Mouse (Mus musculus) kidney, embryonic 16.5 days (tissue): ENCODE data around the gene Gm43518. TPM values are rescaled to one million over a fixed set of nuclear protein-coding genes. Genes with fewer than 3 reads are reported as not detected.
A peak's percentile ranks its signal among the peaks of the same experiment; 100 is the strongest.

Source experiments
- ATAC-seq: fragments of 200-750 bp; cut with Nextera tagmentation; 2 replicates; pipeline ENCODE4 v1.8.0; 2017; ENCODE audit warnings: moderate TSS enrichment; ENCODE audit not compliant: low FRiP score, low TSS enrichment
- H3K27ac ChIP-seq: fragments of 300-500 bp; sonication (generic); 2 replicates; pipeline ENCODE4 v1.5.1; 2014; ENCODE audit warnings: low read length
- H3K27me3 ChIP-seq: fragments of 300-500 bp; sonication (generic); 2 replicates; pipeline ENCODE4 v1.6.1; 2014; ENCODE audit warnings: low read length, control low read depth, mixed read lengths; ENCODE audit not compliant: insufficient read depth
- H3K36me3 ChIP-seq: fragments of 300-500 bp; sonication (generic); 2 replicates; pipeline ENCODE4 v1.6.1; 2014; ENCODE audit warnings: low read length, control low read depth, mixed read lengths; ENCODE audit not compliant: insufficient read depth
- H3K4me1 ChIP-seq: fragments of 300-500 bp; sonication (generic); 2 replicates; pipeline ENCODE4 v1.6.1; 2014; ENCODE audit warnings: low read length, control low read depth, mixed read lengths; ENCODE audit not compliant: insufficient read depth
- H3K4me2 ChIP-seq: fragments of 300-500 bp; sonication (generic); replicated peaks from 2 replicates; pipeline ENCODE4 v1.6.1; 2014; ENCODE audit warnings: low read depth, low read length
- H3K4me3 ChIP-seq: fragments of 300-500 bp; sonication (generic); 2 replicates; pipeline ENCODE4 v1.5.1; 2014; ENCODE audit warnings: mild to moderate bottlenecking, low read length
- H3K9ac ChIP-seq: fragments of 300-500 bp; sonication (generic); replicated peaks from 2 replicates; pipeline ENCODE4 v1.6.1; 2014; ENCODE audit warnings: low read length
- H3K9me3 ChIP-seq: fragments of 300-500 bp; sonication (generic); 2 replicates; pipeline ENCODE4 v1.6.1; 2016; ENCODE audit warnings: low read length, control low read depth
- WGBS: fragments of 180-500 bp; shearing (Covaris S2); extraction: QIAGEN DNeasy Blood & Tissue Kit; methylation state at CpG from one replicate; pipeline ENCODE4 v1.1.7; 2014; 5-methylcytosine and 5-hydroxymethylcytosine counted together
- polyA plus RNA-seq: library from polyadenylated mRNA; unstranded; fragments of >200 nt; fragmentation: Nextera tagmentation; extraction: Ambion mirVana; gene quantifications from 2 replicates; pipeline ENCODE4 v1.2.1, GENCODE M21; 2015

Gene Gm43518
- polyA plus RNA-seq, 1 experiment from 2014 or later, result 4.0 TPM

DNA sequence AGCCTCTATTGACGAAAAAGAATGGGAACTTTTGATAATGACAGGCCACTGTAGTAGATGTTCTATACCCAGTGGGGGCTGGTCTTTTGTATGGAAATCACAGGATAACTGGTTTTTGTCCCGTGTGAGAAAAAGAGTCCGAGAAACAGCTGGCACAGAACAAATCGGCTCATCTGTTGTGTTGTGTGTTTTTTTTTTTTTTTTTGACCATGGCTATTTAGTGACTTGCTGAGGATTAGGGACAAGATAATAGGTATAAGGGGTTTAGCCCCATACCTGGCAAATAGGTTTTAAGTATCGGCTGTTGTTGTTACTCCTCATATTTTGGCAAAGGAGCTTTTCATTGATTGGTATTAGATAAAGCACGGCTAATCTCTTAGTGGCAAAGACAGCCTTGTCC is 45.2 kb downstream of the Gm43518 start:
- no peak overlapping the region for H3K9ac ChIP-seq
- no peak for ATAC-seq
- H3K9me3 ChIP-seq, result no peaks in the 10 kb centered on the region
- 79% methylated on average over 6 of the region's 6 CpGs for WGBS
- no peak overlapping the region for H3K4me2 ChIP-seq
- H3K4me1 ChIP-seq, result peaks cover 35% of the 10 kb centered on the region
- no peaks in the 10 kb centered on the region for H3K36me3 ChIP-seq
- no peak overlapping the region for H3K27ac ChIP-seq
- 0 out of 2 replicates have a peak, but pooled peaks cover 2% of the 10 kb centered on the region for H3K27me3 ChIP-seq
- H3K4me3 ChIP-seq, result no peak overlapping the region

DNA sequence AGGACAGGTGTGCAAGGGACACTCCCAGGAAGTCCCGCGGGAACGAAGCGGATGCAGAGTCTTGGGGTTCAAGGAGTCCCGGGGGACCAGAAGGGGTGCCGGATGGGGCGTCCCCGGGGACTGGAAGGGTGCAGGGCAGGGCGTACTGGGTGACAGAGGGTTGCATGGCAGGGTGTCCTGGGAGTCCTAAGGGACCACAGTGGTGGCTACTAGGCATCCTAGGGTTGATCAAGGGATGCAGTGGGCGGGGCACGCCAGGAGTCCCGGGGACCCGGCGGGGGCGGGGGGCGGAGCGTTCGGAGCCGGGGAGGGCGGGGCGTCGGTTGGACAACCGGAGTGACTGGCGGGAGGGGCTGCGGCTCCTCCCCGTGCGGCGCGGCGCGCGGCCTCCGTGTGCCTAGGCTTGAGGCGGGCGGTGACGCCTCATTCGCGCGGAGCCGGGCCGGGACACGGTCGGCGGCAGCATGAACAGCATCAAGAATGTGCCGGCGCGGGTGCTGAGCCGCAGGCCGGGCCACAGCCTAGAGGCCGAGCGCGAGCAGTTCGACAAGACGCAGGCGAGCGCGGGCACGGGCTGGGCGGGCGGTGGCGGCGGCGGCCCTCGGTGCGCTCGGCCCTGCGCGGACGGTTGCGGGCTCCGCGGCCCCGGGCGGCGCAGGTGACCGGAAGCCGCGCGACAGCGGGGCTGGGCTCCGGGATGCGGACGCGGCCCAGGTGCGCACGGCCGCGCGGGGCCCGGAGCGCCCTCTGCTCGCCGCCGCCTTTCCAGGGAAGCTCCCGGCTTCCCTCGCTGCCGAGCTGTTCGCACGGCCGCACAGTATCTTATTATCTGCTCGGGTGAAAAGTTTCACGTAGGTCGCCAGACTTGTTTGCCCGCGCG is 46.3 kb downstream of the Gm43518 start, which contains the start of gene Hip1r:
TSS of gene Hip1r (plus strand) at position 330 of the 880 bp plus-strand sequence.
- H3K4me1 ChIP-seq, result peaks cover 45% of the 10 kb centered on the region
- peak within 1 kb of the TSS; percentile 89 for H3K4me2 ChIP-seq
- H3K36me3 ChIP-seq, result no peaks in the 10 kb centered on the region
- H3K27me3 ChIP-seq, result 0 out of 2 replicates have a peak, but pooled peaks cover 2% of the 10 kb centered on the region
- H3K4me3 ChIP-seq, result peak within 1 kb of the TSS; percentile 77
- peak; percentile 83 for ATAC-seq
- H3K9me3 ChIP-seq, result no peaks in the 10 kb centered on the region
- WGBS, result 1% methylated on average over 75 of the region's 106 CpGs
- H3K27ac ChIP-seq, result peak within 1 kb of the TSS; percentile 64
- H3K9ac ChIP-seq, result peak within 1 kb of the TSS; percentile 87

DNA sequence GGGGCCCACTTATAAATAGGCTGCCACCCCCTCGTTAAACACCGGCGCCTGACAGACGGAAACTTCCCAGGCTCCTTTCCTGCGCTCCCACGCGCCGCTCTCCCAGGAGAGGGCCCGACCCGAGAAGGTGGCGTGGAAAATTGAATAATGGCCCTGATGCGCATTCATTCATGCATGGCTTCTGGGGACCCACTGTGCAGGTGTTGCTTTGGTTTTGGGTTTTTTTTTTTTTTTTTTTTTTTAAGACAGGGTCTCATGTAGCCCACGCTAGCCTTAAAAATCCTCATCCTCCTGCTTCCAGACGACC is 46.9 kb downstream of the Gm43518 start:
- Histone ChIP-seq H3K9ac (peak overlapping the region; percentile 87), H3K4me1 (peaks cover 44% of the 10 kb centered on the region), H3K27ac (peak overlapping the region; percentile 64; the same call in 1 of the 2 replicates), H3K36me3 (no peaks in the 10 kb centered on the region), H3K9me3 (no peaks in the 10 kb centered on the region), H3K27me3 (0 out of 2 replicates have a peak, but pooled peaks cover 2% of the 10 kb centered on the region), H3K4me2 (peak overlapping the region; percentile 89), H3K4me3 (peak overlapping the region; percentile 77)
- WGBS, result 0% methylated on average over 14 of the region's 14 CpGs
- ATAC-seq, result no peak

DNA sequence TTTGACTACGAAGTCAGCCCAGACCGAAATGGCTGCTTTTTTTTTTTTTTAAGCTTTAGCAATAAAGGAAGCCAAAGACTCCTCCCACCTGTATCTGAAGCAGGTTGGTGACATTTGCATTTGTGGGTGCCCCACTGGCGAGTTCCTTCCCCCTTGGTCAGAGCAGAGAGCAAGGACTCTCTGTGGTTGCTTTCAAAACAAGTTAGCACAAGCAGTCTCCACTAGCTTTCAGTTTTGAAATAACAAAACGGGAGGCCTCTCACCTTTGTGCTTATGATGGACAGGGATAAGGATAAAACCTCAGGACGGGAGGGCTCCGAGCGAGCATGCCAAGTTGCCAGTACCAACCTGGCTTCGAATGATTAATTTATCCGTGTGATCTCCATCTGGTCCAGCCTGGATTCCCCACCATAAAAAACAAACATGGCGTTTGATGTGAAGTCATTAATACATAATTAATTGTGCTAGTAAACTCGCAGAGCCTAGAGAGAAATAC is 47.4 kb downstream of the Gm43518 start:
- H3K4me1 ChIP-seq, result peaks cover 49% of the 10 kb centered on the region
- ATAC-seq, result no peak
- H3K27me3 ChIP-seq, result 0 out of 2 replicates have a peak, but pooled peaks cover 2% of the 10 kb centered on the region
- peak overlapping the region; percentile 81 for H3K27ac ChIP-seq
- peak overlapping the region; percentile 77 for H3K4me3 ChIP-seq
- no peaks in the 10 kb centered on the region for H3K9me3 ChIP-seq
- peak overlapping the region; percentile 89 for H3K4me2 ChIP-seq
- H3K9ac ChIP-seq, result peak overlapping the region; percentile 87
- 16% methylated on average over 11 of the region's 11 CpGs for WGBS
- H3K36me3 ChIP-seq, result no peaks in the 10 kb centered on the region

DNA sequence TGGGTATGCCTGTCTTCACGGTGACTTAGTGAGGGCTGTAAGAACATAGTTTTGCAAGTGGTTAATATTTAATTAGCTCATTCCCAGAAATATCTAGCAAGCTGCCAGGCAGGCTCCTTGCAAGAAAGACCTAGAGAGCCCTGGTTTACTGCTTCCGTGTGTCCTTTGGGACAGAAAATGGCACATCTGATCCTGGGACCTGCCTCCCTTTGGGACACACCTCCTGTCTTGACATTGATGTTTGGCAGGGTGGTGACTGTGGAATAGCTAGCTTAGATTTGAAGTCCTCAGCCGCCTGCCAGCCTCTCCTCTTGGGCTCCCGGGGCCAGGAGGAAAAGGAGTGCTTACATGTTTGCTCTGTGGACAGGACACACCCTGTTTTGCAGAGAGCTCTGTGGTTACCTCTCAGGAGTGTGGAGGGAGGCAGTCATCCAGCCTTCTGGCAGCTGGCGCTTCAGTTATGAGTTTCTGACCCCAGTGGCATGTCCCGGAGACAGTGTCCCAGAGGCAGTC is 48.5 kb downstream of the Gm43518 start:
- H3K36me3 ChIP-seq, result no peaks in the 10 kb centered on the region
- peak; percentile 36 for ATAC-seq
- H3K27me3 ChIP-seq, result 0 out of 2 replicates have a peak, but pooled peaks cover 2% of the 10 kb centered on the region
- WGBS, result 49% methylated on average over 6 of the region's 6 CpGs
- no peaks in the 10 kb centered on the region for H3K9me3 ChIP-seq
- peak overlapping the region; percentile 45; the same call in 1 of the 2 replicates for H3K9ac ChIP-seq
- H3K4me1 ChIP-seq, result peaks cover 52% of the 10 kb centered on the region
- peak overlapping the region; percentile 77; the same call in 1 of the 2 replicates for H3K4me3 ChIP-seq
- H3K4me2 ChIP-seq, result peak overlapping the region; percentile 89
- peak overlapping the region; percentile 81 for H3K27ac ChIP-seq

DNA sequence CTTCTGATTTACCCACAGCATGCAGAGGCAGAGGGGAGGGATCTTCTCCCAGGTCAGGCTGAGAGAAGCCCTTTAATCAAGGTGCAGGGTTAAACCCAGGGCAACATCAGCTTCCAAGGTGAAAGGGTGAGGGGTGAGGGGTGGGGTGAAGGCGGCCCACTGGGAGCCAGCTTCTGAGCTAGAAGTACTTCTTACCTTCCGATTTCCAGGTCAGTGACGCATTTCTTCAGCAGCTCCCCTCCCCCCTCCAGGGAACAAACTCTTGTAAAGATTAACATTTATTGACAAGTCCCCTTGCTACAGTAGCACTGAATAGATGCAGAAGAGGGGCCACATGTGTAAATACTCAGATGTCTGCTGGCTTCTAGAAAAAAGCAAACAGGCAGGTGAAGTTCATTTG is 50.0 kb downstream of the Gm43518 start:
- 45% methylated on average over 3 of the region's 3 CpGs for WGBS
- Histone ChIP-seq H3K9me3 (no peaks in the 10 kb centered on the region), H3K4me3 (no peak overlapping the region), H3K4me2 (0 out of 2 replicates have a peak overlapping the region, but pooled peaks have one; percentile 1), H3K36me3 (no peaks in the 10 kb centered on the region), H3K9ac (no peak overlapping the region), H3K27me3 (0 out of 2 replicates have a peak, but pooled peaks cover 2% of the 10 kb centered on the region), H3K4me1 (peaks cover 52% of the 10 kb centered on the region), H3K27ac (peak overlapping the region; percentile 81)
- ATAC-seq, result no peak

DNA sequence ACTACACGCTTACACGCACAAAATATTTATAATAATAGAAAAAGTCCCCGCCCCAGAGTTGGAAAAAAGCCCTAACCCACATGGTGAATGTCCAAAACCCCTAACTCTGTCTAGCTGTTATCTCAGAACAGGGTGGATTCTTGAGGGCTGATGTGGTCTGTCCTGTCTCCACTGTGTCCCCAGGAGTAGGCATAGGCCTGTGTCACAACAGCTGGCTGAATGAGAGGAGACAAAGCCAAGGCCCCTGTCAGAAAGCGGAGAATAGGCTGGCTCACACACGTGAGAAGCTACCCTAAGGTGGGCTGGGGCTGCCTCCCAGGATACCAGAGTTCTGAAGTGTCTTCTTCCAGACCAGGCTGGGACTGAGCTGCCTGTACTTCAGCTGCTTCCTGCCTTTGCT is 50.9 kb downstream of the Gm43518 start:
- peaks cover 52% of the 10 kb centered on the region for H3K4me1 ChIP-seq
- H3K4me2 ChIP-seq, result no peak overlapping the region
- ATAC-seq, result no peak
- no peaks in the 10 kb centered on the region for H3K36me3 ChIP-seq
- H3K27me3 ChIP-seq, result 0 out of 2 replicates have a peak, but pooled peaks cover 2% of the 10 kb centered on the region
- no peak overlapping the region for H3K4me3 ChIP-seq
- no peak overlapping the region for H3K27ac ChIP-seq
- no peaks in the 10 kb centered on the region for H3K9me3 ChIP-seq
- H3K9ac ChIP-seq, result no peak overlapping the region
- 85% methylated on average over 5 of the region's 5 CpGs for WGBS

DNA sequence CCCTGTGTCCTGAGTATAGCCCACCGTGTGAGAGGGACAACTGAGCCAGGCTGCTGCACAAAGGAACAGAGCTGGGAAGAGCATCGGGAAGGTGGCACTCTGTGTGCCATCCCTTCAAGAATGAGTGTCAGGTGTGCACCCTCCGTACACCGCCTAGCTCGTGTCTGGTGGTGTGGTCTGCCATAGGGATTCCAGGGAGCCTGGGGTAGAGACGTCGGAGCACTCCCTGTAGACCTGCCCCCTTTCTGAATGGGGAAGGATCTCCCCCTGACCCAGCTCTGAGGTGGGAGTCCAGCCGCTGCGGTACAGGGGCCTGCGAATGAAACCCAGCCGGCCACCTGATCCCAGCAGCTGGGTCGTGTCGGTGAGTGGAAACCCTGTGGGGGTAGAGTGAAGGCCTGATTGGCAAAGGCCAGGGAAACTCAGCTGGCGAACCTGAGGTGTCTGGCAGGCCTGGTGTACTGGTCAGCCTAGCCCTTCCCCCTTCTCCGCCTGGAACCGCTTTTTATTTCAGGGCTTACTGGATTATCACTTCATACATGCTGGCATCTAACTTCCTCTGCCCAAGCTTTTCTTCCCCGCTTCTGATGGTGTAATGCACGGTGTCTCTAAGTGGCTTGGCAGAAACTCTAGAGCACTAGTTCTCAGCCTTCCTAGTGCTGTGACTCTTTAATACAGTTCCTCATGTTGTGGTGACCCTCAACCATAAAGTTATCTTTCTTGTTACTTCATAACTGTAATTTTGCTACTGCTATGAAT is 52.2 kb downstream of the Gm43518 start:
- no peak; the same call in 1 of the 2 replicates for ATAC-seq
- Histone ChIP-seq H3K36me3 (no peaks in the 10 kb centered on the region), H3K4me3 (no peak overlapping the region), H3K4me1 (peaks cover 48% of the 10 kb centered on the region), H3K9ac (no peak overlapping the region), H3K4me2 (no peak overlapping the region), H3K27me3 (no peaks in the 10 kb centered on the region), H3K27ac (peak overlapping the region; percentile 1; the same call in 1 of the 2 replicates), H3K9me3 (no peaks in the 10 kb centered on the region)
- WGBS, result 53% methylated on average over 18 of the region's 18 CpGs

DNA sequence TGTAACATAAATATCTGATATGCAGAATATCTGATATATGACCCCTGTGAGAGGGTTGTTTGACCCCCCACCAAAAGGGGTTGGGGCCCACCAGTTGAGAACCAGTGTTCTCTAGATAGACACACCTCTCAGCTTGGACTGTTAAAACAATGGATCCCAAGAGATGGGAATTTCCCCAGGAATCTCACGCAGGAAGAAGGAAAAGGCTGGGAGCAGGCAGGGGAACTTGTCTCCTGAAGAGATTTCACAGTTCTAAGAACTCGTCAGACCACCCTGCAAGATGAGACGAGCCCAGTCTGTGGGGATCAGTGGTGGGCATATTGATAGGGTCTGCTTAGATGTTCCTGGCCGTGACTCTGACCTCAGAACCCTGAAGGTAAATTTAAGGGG is 52.8 kb downstream of the Gm43518 start:
- Histone ChIP-seq H3K9ac (no peak overlapping the region), H3K9me3 (no peaks in the 10 kb centered on the region), H3K27ac (0 out of 2 replicates have a peak overlapping the region, but pooled peaks have one; percentile 11), H3K4me2 (no peak overlapping the region), H3K4me3 (no peak overlapping the region), H3K4me1 (peaks cover 44% of the 10 kb centered on the region), H3K36me3 (no peaks in the 10 kb centered on the region), H3K27me3 (no peaks in the 10 kb centered on the region)
- 65% methylated on average over 4 of the region's 4 CpGs for WGBS
- no peak for ATAC-seq
